Mouse (Mus musculus): ENCODE measurements around the gene Rsph6a. TPM values are rescaled to one million over a fixed set of nuclear protein-coding genes. Genes with fewer than 3 reads are reported as not detected.

Gene Rsph6a
- polyA plus RNA-seq (2015; fragmentation: Nextera tagmentation; extraction: Ambion mirVana), result 0.16 and 0.31 TPM in 2 replicates

DNA sequence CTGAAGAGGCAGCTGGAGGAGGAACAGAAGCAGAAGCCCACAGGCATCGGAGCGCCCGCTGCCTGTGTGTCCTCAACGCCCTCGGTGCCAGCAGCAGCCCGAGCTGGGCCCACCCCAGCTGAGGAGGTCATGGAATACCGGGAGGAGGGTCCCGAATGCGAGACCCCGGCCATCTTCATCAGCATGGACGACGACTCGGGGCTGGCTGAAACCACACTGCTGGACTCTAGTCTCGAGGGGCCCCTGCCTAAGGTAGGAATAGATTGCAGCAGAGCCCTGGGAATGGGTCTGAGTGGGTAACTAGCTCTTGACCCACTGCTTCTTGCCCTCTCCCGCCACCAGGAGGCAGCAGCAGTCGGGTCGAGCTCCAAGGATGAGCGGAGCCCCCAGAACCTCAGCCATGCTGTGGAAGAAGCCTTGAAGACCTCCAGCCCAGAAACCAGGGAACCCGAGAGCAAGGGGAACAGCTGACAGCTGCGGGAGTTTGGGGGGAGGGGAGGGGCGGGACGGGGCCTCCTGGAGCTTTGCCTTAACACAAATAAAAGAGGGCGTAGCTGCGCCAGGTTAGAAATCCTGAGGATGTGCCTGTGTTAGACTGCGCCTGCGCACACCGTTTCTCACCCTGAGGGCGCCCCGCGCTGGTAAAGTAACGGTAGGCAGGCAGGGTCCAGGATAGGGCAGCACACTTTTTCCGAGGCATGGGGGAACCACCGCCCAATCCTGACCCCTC is at the start of gene Rsph6a:
Gene Rsph6a (plus strand): TSS at position 644 of the 730 bp plus-strand sequence.
- Histone ChIP-seq H3K27ac (replicated peaks) (peak within 1 kb of the TSS; percentile 52; the same call in 1 of the 2 replicates), H3K9ac (peak within 1 kb of the TSS; percentile 43), H3K4me3 (peak within 1 kb of the TSS; percentile 27), H3K4me1 (replicated peaks) (peaks cover 10% of the 10 kb centered on the region), H3K36me3 (peaks cover 25% of the 10 kb centered on the region), H3K4me2 (peak within 1 kb of the TSS; percentile 56), H3K27me3 (no peaks in the 10 kb centered on the region), H3K9me3 (no peaks in the 10 kb centered on the region)
- ATAC-seq (ENCODE audit: low FRiP score, low read depth), result peak; percentile 72
- WGBS, result 26% methylated on average over 33 of the region's 33 CpGs

DNA sequence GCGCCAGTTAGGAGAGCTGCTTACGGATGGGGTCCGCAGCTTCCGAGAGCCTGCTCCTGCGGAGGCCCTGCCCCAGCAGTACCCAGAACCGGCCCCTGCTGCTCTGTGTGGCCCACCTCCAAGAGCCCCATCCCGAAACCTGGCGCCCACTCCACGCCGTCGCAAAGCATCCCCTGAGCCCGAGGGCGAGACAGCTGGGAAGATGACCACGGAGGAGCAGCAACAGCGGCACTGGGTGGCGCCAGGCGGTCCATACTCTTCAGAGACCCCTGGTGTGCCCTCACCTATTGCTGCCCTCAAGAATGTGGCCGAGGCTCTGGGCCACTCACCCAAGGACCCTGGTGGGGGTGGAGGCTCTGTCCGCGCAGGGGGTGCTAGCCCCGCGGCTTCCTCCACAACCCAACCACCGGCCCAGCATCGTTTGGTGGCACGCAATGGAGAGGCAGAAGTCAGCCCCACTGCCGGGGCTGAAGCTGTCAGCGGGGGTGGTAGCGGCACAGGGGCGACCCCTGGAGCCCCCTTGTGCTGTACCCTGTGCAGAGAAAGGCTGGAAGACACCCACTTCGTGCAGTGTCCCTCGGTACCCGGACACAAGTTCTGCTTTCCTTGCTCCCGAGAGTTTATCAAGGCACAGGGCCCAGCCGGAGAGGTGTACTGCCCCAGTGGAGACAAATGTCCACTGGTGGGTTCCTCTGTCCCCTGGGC is 48.9 kb upstream of the Rsph6a start:
- peak overlapping the region; percentile 85 for H3K4me3 ChIP-seq
- peak overlapping the region; percentile 97 for H3K4me2 ChIP-seq
- WGBS, result 78% methylated on average over 34 of the region's 34 CpGs
- H3K27ac ChIP-seq (replicated peaks), result no peak overlapping the region
- H3K9me3 ChIP-seq, result no peaks in the 10 kb centered on the region
- peaks cover 13% of the 10 kb centered on the region for H3K36me3 ChIP-seq
- H3K9ac ChIP-seq, result 0 out of 2 replicates have a peak overlapping the region, but pooled peaks have one; percentile 95
- peaks cover 46% of the 10 kb centered on the region for H3K4me1 ChIP-seq (replicated peaks)
- H3K27me3 ChIP-seq, result no peaks in the 10 kb centered on the region
- no peak for ATAC-seq (ENCODE audit: low FRiP score, low read depth)

DNA sequence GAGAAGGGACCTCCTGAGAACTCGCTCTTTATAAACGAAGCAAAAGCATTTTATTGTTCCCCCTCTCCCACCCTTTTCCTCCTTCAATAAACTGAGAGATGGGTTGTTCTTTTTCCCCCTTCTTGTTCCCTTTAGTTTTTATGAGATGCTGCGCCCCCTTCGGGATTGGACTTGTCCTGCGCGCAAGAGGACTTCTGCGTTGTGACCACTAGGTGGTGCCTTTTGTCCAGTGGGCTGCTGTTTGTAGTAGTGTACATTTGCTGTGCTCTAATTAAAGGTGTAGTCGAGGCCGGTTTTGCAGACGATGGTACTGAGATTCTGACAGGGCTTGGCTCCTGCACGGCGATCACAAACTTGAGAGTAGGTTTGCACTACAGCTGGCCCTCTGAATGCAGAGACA is 48.0 kb upstream of the Rsph6a start:
- Histone ChIP-seq H3K4me2 (peak overlapping the region; percentile 97; the same call in 1 of the 2 replicates), H3K4me3 (0 out of 2 replicates have a peak overlapping the region, but pooled peaks have one; percentile 11), H3K36me3 (peaks cover 13% of the 10 kb centered on the region), H3K27me3 (no peaks in the 10 kb centered on the region), H3K9me3 (no peaks in the 10 kb centered on the region), H3K27ac (replicated peaks) (no peak overlapping the region), H3K9ac (no peak overlapping the region), H3K4me1 (replicated peaks) (peaks cover 45% of the 10 kb centered on the region)
- no peak for ATAC-seq (ENCODE audit: low FRiP score, low read depth)
- 7% methylated on average over 12 of the region's 12 CpGs for WGBS

DNA sequence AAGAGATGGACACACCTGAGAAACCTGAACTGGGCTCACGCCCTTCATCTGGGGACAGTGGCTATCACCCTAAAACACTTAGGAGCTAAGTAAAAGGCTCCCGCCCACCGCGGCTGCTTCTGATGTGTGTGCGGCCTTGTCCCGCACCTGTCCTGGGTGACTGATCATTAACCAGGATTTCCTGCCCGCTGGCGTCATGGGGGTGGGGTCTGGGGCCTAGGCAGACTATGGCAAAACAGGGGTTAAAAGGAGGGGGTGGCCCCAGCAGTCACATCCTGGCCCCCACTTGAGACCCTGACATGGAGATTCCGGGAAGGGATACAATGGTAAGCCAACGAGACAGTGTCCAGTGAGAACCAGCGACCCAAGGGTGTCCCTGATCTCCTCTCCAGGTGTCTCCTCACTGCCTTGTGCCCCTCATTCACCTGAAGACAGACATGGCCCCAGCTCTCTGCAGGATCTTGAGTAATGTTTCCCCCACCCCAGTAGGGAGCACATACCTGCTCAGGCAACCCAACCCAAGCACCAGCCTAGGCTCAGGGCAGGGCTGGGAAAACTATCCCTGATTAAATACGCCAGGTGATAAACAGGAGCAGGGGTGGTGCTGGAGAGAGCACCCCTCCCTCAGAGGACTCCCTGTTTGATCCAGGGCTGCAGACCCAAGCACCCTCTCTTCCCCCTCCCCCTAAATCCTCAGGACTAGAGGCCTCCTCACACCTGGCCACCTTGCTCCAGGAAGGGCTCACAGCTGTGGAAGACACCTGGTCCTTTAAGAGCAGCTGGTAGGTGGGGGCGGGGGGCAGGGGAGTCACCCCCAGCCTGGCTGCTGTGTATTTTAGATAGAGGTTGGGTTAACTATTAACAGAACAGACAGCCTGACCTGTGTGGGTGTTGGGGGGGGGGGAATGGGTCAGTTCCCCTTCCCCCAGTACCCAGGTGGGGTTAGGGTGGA is 47.2 kb upstream of the Rsph6a start:
- H3K27ac ChIP-seq (replicated peaks), result no peak overlapping the region
- H3K9me3 ChIP-seq, result no peaks in the 10 kb centered on the region
- H3K27me3 ChIP-seq, result no peaks in the 10 kb centered on the region
- H3K36me3 ChIP-seq, result peaks cover 13% of the 10 kb centered on the region
- no peak overlapping the region for H3K4me3 ChIP-seq
- H3K9ac ChIP-seq, result no peak overlapping the region
- 77% methylated on average over 13 of the region's 13 CpGs for WGBS
- H3K4me2 ChIP-seq, result 0 out of 2 replicates have a peak overlapping the region, but pooled peaks have one; percentile 97
- H3K4me1 ChIP-seq (replicated peaks), result peaks cover 46% of the 10 kb centered on the region
- ATAC-seq (ENCODE audit: low FRiP score, low read depth), result no peak

DNA sequence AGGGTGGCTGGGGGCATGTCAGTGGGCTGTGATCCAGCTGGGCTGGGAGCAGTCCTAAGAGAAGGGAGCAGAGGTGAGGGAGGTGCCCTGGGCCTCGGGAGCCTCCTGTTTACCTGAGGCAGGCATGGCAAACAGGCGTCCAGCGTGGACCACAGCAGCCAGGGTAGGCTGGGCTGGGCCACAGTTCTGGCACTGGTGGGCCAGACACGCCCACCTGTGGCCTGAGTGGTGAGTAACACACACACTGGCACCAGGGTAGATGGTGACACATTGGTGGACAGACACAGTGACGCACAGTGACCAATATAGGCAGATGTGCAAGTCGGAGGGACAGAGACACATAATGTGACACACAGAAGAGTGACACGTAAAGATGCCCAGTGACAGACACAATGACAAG is 43.9 kb upstream of the Rsph6a start:
- Histone ChIP-seq H3K4me3 (no peak overlapping the region), H3K36me3 (peaks cover 10% of the 10 kb centered on the region), H3K27me3 (no peaks in the 10 kb centered on the region), H3K4me1 (replicated peaks) (peaks cover 28% of the 10 kb centered on the region), H3K9me3 (no peaks in the 10 kb centered on the region), H3K27ac (replicated peaks) (no peak overlapping the region), H3K9ac (no peak overlapping the region), H3K4me2 (no peak overlapping the region)
- WGBS, result 80% methylated on average over 7 of the region's 7 CpGs
- ATAC-seq (ENCODE audit: low FRiP score, low read depth), result no peak

DNA sequence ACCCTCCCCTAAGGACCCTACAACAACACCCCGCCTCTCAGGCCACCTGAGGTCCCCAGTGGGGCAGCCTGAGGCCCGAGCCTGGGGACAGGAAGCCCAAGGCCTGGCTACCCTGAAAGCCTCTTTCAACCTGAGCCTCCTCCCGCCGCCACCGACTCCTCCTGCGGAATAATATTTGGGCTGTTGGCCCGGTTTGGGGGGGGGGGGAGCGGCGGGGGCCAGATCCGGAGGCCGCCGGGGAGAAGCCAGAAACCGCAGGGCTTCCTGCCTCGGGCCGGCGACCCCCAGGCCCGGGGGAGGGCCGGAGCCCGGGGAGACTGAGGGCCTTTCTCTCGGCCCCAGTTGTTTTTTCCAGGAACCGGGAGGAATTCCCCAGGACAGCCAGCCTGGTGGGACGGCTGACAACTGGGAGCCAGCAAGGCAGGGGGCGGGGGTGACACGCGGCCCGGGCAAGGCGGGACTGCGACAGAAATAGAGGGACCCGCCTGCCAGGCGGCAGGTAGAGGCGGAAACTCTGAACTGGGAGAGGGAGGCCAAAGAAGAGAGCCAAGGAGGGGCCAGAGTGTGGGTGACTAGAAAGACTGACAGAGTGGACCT is 42.4 kb upstream of the Rsph6a start:
- Histone ChIP-seq H3K4me3 (peak overlapping the region; percentile 21; the same call in 1 of the 2 replicates), H3K9ac (peak overlapping the region; percentile 29; the same call in 1 of the 2 replicates), H3K27me3 (no peaks in the 10 kb centered on the region), H3K9me3 (no peaks in the 10 kb centered on the region), H3K4me1 (replicated peaks) (peaks cover 13% of the 10 kb centered on the region), H3K27ac (replicated peaks) (no peak overlapping the region), H3K4me2 (peak overlapping the region; percentile 52), H3K36me3 (peaks cover under 1% of the 10 kb centered on the region)
- WGBS, result 3% methylated on average over 27 of the region's 31 CpGs
- ATAC-seq (ENCODE audit: low FRiP score, low read depth), result no peak

DNA sequence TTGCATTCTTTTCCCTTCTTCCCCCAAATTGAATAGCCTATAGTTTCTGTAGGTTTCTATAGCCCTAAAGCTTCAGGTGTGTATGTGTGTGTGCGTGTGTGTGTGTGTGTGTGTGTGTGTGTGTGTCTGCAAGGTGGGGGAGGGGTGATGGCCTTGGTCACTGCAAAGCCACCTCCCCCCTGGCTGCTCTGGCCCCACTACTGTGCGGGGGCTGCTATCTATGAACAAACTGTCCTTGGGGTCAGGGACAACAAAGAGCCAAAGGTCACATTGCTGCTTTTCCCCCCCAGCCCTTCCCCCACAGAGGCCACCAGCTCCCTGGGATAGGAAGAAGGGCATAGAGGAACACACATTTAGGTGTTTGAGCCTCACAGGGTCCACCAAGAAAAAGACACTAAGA is 41.6 kb upstream of the Rsph6a start:
- Histone ChIP-seq H3K36me3 (no peaks in the 10 kb centered on the region), H3K4me1 (replicated peaks) (peaks cover 8% of the 10 kb centered on the region), H3K9ac (no peak overlapping the region), H3K4me3 (no peak overlapping the region), H3K4me2 (no peak overlapping the region), H3K27me3 (no peaks in the 10 kb centered on the region), H3K27ac (replicated peaks) (no peak overlapping the region), H3K9me3 (no peaks in the 10 kb centered on the region)
- ATAC-seq (ENCODE audit: low FRiP score, low read depth), result no peak
- WGBS, result 51% methylated on average over 2 of the region's 2 CpGs

DNA sequence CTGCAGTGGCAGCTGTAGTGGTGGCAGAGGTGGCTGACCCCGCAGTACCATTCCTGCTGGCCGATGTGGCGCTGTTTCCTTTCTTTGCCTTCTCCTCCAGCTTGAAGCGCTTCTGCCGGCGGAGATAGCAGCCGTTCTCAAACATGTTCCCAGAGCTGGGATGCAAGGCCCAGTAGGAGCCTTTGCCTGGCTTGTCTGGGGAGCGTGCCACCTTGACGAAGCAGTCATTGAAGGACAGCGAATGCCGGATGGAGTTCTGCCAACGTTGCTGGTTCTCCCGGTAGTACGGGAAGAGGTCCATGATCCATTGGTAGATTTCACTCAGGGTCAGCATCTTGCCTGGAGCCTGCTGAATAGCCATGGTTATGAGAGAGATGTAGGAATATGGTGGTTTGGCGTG is 40.0 kb upstream of the Rsph6a start:
- ATAC-seq (ENCODE audit: low FRiP score, low read depth), result no peak
- H3K9ac ChIP-seq, result no peak overlapping the region
- 69% methylated on average over 15 of the region's 15 CpGs for WGBS
- no peak overlapping the region for H3K4me2 ChIP-seq
- no peak overlapping the region for H3K4me3 ChIP-seq
- H3K4me1 ChIP-seq (replicated peaks), result peaks cover 8% of the 10 kb centered on the region
- peaks cover under 1% of the 10 kb centered on the region; the same call in 1 of the 2 replicates for H3K27me3 ChIP-seq
- no peaks in the 10 kb centered on the region for H3K9me3 ChIP-seq
- H3K27ac ChIP-seq (replicated peaks), result no peak overlapping the region
- no peaks in the 10 kb centered on the region for H3K36me3 ChIP-seq

DNA sequence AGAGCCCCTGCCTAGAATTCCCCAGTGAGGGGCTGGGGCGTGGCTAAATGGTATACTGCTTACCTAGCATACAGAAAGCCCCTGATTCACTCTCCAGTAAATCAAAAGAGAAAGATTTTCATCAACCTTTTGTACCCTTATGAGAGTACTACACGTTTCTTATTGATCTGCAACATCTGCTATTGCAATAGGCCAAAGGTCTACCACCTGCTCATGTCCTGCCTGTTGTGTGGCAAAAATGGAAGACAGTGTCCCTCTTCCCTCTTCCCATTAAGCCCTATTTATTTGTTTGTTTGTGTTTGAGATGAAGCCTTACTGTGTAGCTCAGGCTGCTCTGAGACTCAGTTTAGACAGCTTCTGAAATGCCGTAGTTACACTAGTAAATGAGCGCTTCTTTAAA is 38.4 kb upstream of the Rsph6a start:
- Histone ChIP-seq H3K27ac (replicated peaks) (no peak overlapping the region), H3K9ac (no peak overlapping the region), H3K36me3 (no peaks in the 10 kb centered on the region), H3K9me3 (no peaks in the 10 kb centered on the region), H3K4me3 (no peak overlapping the region), H3K4me1 (replicated peaks) (peaks cover 8% of the 10 kb centered on the region), H3K4me2 (no peak overlapping the region), H3K27me3 (peaks cover 13% of the 10 kb centered on the region)
- no peak for ATAC-seq (ENCODE audit: low FRiP score, low read depth)
- 94% methylated on average over 4 of the region's 4 CpGs for WGBS

DNA sequence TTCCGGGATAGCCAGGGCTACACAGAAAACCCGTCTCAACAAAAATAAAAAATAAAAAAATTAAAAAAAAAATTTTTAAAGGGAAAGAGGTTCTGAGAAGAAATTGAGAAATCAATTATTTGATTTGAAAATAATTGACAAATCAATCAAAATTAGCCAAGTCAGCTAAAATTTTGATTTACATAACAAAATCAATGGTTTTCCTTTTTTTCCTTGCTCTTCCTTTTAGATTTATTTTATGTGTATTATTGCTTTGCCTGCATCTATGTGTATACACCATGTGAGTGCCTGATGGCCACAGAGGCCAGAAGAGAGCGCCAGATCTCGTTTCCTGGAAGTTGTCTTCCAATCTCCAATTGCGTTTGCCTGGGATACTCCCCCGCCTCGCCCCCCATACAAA is 36.6 kb upstream of the Rsph6a start:
- Histone ChIP-seq H3K9ac (no peak overlapping the region), H3K27ac (replicated peaks) (no peak overlapping the region), H3K9me3 (no peaks in the 10 kb centered on the region), H3K4me1 (replicated peaks) (no peaks in the 10 kb centered on the region), H3K4me2 (no peak overlapping the region), H3K36me3 (no peaks in the 10 kb centered on the region), H3K27me3 (peaks cover 31% of the 10 kb centered on the region), H3K4me3 (no peak overlapping the region)
- no peak for ATAC-seq (ENCODE audit: low FRiP score, low read depth)
- WGBS, result 86% methylated on average over 7 of the region's 7 CpGs

DNA sequence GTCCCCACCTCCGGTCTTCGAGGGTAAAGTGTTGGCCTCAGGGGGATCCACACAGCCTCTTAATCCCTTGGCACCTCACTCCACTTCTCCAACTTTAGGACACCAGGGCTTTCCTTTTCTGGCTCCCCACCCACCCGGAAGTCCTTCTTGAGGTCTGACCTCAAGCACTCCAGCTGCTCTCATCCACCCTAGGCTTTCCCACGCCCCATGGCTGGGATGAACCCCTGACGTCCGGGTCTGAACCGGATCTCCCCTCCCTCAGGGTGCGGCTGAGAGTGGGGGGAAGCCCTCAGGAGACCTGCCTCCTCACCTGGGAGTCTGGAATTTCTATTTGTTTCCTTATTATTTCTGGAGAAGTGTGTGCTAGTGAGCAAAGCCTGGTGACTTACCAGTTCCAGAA is 33.4 kb upstream of the Rsph6a start:
- Histone ChIP-seq H3K36me3 (no peaks in the 10 kb centered on the region), H3K9ac (no peak overlapping the region), H3K4me1 (replicated peaks) (peaks cover 16% of the 10 kb centered on the region), H3K27me3 (peaks cover 41% of the 10 kb centered on the region), H3K4me2 (no peak overlapping the region), H3K27ac (replicated peaks) (no peak overlapping the region), H3K9me3 (no peaks in the 10 kb centered on the region), H3K4me3 (no peak overlapping the region)
- WGBS, result 32% methylated on average over 8 of the region's 8 CpGs
- no peak for ATAC-seq (ENCODE audit: low FRiP score, low read depth)

Data from hindbrain, embryonic 15.5 days (tissue).